Mouse (Mus musculus) T-helper 17 cell (primary cell): ENCODE measurements around the gene Il10rb.

Experiments used
- in situ Hi-C, 2 experiments: fragments of 300-600 bp; cut with MboI, MseI; formaldehyde crosslinking; loops; 1 replicate in 1 of 2; 2 replicates in 1 of 2; pipeline ENCODE4 v1.15.1; 2025; ENCODE audit warnings: high pct_unique_total_duplicates in 2 of 2

Il10rb gene

DNA sequence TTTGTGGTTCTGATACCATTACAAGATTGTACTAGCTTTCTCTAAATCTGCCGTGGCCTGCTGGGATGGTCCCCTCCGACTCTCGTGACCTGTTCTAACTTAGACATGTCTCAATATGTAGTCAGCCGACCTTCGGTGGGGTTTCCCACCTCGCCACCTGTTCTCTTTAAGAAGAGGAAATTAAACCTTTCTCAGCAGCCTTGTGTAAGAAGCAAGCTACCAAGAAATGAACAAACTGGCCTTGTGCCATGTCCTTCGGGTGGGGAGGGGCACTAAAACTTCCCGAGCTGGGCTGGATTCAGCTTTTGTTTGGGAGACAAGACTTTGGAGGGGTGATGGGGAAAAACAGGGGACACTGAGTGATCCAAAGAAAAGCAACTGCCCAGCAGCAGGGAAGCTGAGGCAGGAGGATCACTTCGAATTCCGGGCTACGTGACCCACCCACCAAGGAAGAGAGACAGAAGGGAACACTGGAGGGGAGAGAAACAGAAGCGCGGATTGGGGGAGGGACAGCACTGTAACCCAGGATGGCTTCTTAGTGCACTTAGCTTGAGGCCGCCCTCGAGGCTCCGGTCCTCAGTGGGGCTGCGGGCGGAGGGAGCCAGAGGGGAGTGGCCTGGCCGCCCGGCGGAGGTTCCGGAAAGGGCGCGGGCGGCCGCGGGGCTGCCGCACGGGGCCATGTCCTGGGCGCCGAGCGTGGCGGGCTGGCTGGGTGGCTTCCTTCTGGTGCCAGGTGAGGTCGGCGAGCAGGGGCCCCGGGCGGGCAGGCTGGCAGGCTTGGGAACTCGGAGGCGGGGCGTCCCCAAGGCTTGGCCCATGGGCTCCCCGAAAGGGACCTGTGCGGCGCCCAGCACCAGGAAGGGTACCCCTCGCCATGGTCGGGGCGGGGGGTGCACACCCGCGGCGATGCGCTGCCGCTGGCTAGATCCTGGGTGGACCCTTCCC lies at the start of gene Il10rb:
Gene Il10rb, plus strand, starts transcription at position 525 of the 945 bp plus-strand sequence.
- in situ Hi-C loops: no loop called here

DNA sequence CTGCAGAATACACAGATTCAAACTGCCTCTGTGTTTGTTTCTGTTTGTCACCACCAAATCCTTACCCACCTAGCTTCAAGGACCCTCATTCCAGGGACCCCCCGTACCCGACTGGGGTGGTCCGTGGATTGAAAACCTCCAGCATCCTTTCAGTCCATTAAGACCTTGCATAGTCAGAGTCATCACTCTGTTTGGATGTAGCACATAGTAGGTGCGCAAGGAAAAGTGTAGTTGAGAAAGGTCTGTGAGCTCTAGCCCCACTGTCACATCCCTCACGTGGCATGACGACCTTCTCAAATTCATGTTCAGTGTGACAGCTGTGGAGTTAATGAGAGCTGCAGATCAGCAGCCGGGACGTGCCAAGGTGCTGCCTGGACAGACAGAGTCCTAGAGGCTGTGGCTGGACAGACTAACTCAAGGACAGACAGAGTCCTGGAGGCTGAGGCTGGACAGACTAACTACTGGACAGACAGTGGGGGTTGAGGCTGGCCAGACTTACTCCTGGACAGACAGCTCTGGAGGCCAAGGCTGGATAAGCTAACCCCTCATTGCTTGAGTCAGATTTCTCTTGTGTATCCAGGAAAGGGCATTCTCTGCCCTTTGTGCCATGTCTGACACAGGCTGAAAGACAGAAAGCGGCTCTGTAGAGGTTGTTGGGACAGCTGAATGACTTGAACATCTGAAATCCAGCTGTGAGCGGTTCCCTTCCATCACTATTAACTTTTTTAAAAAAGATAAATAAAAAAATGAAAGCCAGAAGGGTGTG lies 49.0 kb upstream of the Il10rb start:
- in situ Hi-C loops: loop anchor here (5.0 kb wide), 2 partner anchors 155 to 230 kb away; no protein-coding TSS in a partner anchor

DNA sequence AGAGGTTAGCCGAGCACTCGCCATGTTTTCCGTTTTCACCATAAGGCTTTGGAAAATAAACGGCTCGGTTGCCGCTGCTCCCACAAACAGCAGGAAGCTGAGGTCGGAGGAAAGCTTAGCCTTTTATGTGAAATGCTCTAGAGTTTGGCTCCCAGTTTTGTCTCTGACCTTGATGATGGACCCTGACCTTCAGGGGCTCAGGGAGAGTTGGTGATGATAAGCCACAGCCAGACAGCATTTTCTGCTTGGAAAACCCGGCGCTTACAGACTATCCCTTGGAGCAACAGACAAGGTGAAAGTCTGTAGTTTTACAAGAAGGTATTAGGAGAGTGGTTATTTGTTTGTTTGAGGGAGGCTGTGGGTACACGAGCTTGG lies 48.5 kb upstream of the Il10rb start:
- in situ Hi-C loops: loop anchor here (5.0 kb wide), 2 partner anchors 155 to 230 kb away; no protein-coding TSS in a partner anchor

GRCm38 (mm10) chr16:91358555-91358954 lies 47.4 kb upstream of the Il10rb start:
- in situ Hi-C loops: loop anchor here (5.0 kb wide), 2 partner anchors 154 to 229 kb away; no protein-coding TSS in a partner anchor

DNA sequence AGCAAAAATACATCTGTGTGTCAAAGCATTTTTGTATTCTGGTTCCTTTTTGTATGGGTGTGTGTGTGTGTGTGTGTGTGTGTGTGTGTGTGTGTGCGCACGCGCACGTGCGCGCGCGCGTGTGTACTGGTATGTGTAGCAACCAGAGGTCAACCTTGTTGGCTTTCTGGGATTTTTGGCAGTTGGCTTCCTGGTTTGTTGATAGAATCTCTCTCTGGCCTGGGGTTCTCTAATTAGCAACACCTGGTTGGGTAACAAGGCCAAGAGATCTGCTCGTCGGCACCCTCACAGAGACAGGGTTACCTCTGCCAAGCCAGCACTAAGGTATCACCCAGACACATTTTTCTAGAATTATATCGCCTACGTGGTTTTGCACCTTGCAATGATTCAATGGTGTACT lies 46.4 kb upstream of the Il10rb start:
- in situ Hi-C loops: loop anchor here (5.0 kb wide), 2 partner anchors 153 to 228 kb away; no protein-coding TSS in a partner anchor

GRCm38 (mm10) chr16:91360162-91360561 lies 45.8 kb upstream of the Il10rb start:
- in situ Hi-C loops: loop anchor here (5.0 to 10.0 kb wide), 3 partner anchors 37 to 135 kb away; no protein-coding TSS in a partner anchor

GRCm38 (mm10) chr16:91362006-91362405 lies 44.0 kb upstream of the Il10rb start:
- in situ Hi-C loops: loop anchor here (5.0 to 10.0 kb wide), 3 partner anchors 35 to 133 kb away; no protein-coding TSS in a partner anchor

- in situ Hi-C loops: loop anchor here (5.0 to 10.0 kb wide), 3 partner anchors 35 to 132 kb away; no protein-coding TSS in a partner anchor
Observed at GRCm38 (mm10) chr16:91362616-91363272, 43.2 kb upstream of the Il10rb start.

- in situ Hi-C loops: loop anchor here (5.0 to 10.0 kb wide), 3 partner anchors 34 to 131 kb away; no protein-coding TSS in a partner anchor
Observed at GRCm38 (mm10) chr16:91363483-91363882, 42.5 kb upstream of the Il10rb start.

DNA sequence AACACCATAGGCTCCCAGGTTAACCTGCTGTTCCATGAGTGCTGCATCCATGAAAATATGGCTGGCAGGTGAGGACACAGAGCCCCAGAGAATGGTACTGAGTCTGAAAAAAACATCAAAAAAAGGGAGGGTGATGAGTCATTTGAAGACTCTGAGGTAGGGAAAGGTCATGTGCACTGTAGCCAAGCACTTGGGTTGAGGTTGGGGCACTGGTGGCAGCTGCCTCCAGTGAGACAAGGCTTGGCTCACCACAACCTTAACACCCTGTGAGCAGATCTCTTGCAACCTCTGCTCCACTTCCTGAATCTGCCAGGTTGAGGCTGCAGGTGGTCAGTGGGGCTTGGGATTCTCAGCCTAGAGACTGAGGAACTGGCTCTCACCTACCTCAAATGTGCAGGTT lies 39.4 kb upstream of the Il10rb start:
- in situ Hi-C loops: loop anchor here in 1 of 2 experiments (10.0 kb wide), 1 partner anchor 128 kb away; no protein-coding TSS in a partner anchor

DNA sequence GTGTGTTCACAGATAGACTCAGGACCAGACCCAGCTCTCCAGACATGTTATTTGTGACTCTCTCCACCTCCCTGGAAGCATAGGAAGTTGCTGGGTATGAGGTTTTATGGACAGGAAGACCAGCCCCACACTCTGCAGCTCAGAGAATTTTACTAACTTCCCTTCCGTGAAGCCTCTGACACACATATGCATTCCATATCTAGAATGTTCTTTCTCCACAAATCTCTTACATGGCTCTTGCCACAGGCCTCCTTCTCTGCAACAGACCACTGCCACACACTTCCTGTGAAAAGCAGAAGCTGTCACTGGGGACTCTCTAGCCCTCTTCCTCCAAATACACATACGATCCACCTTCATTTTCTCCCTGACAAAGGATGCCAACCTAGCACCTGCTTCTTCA lies 38.9 kb upstream of the Il10rb start:
- in situ Hi-C loops: loop anchor here in 1 of 2 experiments (10.0 kb wide), 1 partner anchor 128 kb away; no protein-coding TSS in a partner anchor

DNA sequence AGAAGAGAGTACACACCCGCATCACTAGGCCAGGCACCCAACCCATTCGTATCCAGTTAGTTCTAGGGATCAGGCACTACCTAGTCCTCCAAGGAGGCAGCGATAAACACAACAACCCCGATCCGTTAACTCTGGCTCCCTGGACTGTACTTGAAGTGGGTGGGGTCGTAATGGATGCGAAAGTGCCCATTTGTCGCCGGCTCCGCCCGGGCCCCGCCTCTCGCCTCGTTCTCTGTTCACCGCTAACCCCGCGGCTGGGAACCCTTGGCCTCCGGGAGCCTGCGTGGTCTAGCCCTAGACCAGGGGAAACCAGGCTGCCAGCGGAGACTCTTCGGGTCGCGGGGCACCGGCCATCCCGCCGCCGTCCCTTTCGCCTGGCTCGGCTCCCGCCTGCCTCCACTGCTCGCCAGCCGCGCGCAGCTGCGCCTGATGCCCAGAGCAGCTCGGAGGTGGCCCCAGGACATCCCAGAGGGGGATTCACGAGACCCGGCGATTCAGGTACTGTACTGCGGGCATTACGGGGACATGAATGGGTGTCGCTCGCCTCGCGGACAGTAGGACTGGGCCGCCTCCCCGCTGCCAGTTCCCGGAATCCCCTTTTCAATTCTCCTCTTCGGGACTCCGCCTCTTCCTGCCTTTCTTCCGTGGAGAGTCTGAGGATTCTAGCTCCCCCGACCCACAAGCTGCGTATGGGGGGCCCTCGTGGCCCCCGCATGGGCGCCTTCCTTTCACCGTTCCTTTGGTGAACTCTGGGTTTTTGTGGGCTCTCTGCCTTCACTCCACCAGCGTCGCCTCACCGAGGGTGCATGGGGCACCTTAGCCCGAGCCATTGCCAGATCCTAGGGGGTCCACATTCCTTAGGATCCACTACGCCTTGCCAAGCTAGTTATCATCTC lies 33.1 kb upstream of the Il10rb start, which contains the start of gene Ifnar2:
Gene Ifnar2, plus strand, starts transcription at position 207 of the 896 bp plus-strand sequence.
- in situ Hi-C loops: no loop called here

DNA sequence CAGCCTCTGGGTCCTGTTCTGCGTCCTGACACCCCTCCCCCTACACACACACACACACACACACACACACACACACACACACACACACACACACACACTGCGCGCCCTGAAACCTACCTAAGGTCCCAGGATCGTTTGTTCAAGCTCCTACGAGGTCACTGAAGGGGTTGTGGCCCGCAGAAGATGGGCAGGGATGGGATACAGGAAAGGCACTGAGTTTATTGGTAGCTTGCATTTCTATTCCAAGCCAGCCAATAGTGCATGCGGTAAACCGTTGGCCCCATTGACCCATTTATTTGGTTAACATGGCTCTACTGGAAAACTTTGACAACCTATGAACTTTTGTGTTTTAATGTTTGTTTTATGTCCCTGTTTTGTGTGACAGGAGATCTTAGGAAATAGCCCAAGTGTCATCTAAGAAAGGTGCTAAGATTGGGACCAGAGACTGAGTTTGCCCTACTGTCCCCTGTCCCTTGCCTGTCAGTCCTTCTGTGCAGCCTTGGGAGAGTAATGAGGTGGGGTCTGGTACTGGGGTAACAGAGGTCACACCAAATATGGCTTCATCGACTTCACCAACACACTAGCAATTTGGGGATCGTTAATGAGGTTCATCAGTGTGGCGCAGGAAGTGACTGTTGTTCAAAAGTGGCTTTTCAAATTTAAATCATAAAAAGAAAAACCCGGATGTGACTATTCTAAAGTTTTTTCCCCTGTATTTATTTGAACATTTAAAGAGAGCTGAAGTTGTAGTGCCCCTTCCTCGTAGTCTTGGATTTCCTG lies 32.3 kb upstream of the Il10rb start:
- in situ Hi-C loops: no loop called here

- in situ Hi-C loops: no loop called here
Observed at GRCm38 (mm10) chr16:91374253-91374634, 31.7 kb upstream of the Il10rb start.

- in situ Hi-C loops: no loop called here
Observed at GRCm38 (mm10) chr16:91376701-91377100, 29.3 kb upstream of the Il10rb start.

- in situ Hi-C loops: no loop called here
Observed at GRCm38 (mm10) chr16:91378431-91378986, 27.5 kb upstream of the Il10rb start.

GRCm38 (mm10) chr16:91378991-91379390 lies 27.0 kb upstream of the Il10rb start:
- in situ Hi-C loops: no loop called here

DNA sequence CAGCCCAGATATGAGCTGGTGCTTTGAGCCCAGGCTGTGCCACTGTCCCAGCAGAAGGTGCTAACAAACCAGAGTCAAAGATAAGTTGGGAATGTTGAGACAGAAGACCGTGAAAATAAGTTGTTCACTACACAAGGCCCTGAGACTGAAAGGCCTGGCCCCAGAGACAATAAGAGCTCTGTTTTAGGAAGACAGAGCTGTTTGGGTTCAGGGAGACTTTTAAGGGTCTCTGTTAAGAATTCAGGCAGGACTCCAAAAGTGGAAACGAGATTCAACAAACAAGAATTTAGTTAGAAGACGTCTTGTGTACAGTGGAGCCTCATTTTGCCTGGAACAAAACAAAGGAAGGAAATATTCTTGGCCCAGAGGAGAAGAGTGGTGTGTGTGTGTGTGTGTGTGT lies 26.6 kb upstream of the Il10rb start:
- in situ Hi-C loops: no loop called here

DNA sequence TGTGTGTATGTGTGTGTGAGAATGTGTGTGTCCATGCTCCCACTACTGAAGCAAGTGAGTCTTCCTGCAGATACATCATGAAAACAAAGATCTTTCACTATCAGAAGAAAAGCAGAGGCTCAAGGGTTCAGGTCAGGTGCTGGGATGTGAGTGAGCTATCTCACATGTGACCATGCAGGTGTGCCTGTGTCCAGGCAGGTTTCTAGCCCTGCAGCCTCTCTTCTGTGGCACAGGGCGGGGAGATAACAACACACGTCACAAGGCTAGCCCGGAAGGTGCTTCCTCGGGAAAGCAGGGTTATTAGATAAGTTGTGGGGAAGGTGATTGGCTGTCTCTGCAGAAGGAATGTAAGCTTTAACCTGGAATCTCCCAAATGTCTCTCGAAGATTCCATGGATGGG lies 25.8 kb upstream of the Il10rb start:
- in situ Hi-C loops: no loop called here
